Mouse (Mus musculus) spleen, adult 2 months (tissue): ENCODE data around the gene Slc35g3.

Experiments used
- CTCF ChIP-seq: fragments of 200-500 bp; IDR thresholded peaks from 2 replicates; pipeline ENCODE4 v1.5.1; 2011; ENCODE audit warnings: mild to moderate bottlenecking, inconsistent platforms; ENCODE audit not compliant: insufficient read depth, insufficient read length, insufficient replicate concordance; ENCODE audit errors: extremely low read depth
- POLR2A ChIP-seq: fragments of 200-500 bp; IDR thresholded peaks from 2 replicates; pipeline ENCODE4 v1.6.1; 2011; ENCODE audit warnings: low read depth, low read length, inconsistent platforms

GRCm38 (mm10) chr11:69791420-69791819 lies 29.7 kb upstream of the Slc35g3 start:
- TF ChIP-seq CTCF (no peak), POLR2A (no peak)
